Mouse (Mus musculus) thymus, postnatal 4 days (tissue): ENCODE results near the gene Ina.
A peak's percentile ranks its signal among the peaks of the same experiment; 100 is the strongest.
"Not testable (repeated sequence)": the region's sequence is repeated elsewhere in the genome, so short reads cannot be mapped to it uniquely, and the experiment has no call there.

Experiments used
- DNase-seq: peaks from one replicate; pipeline ENCODE4 v3.0.0; 2021

Gene Ina

DNA sequence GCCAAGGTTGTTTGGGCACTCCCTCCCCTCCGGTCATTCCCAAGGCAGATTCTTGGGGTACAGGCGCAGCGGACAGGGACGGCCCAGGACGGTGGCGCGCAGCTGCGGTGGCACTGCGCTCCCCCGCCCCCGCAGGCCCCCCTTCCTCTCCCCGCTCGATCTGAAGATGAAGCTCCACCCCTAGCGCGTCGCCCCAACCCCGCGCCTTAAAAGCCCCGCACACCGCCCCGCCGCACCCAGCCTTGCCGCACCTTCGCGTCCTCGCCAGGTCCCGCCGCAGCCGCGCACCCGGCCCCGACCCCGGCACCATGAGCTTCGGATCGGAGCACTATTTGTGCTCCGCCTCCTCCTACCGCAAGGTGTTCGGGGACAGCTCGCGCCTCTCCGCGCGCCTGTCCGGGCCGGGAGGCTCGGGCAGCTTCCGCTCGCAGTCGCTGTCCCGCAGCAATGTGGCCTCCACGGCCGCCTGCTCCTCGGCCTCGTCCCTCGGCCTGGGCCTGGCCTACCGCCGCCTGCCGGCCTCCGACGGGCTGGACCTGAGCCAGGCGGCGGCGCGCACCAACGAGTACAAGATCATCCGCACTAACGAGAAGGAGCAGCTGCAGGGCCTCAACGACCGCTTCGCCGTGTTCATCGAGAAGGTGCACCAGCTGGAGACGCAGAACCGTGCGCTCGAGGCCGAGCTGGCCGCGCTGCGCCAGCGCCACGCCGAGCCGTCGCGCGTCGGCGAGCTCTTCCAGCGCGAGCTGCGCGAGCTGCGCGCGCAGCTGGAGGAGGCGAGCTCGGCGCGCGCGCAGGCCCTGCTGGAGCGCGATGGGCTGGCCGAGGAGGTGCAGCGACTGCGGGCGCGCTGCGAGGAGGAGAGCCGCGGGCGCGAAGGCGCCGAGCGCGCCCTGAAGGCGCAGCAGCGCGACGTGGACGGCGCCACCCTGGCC is at the start of gene Ina, which contains the start of gene Nt5c2:
Gene Ina, plus strand, starts transcription at position 252 of the 935 bp plus-strand sequence.
Gene Nt5c2, minus strand, starts transcription at position 707 of the 935 bp plus-strand sequence.
- peak; percentile 64 for DNase-seq

GRCm38 (mm10) chr19:46965496-46965895 is 49.0 kb upstream of the Ina start:
- no peak for DNase-seq

- no peak for DNase-seq
Observed at GRCm38 (mm10) chr19:46966330-46966729, 48.2 kb upstream of the Ina start.

- DNase-seq: no peak
Observed at GRCm38 (mm10) chr19:46967861-46968260, 46.6 kb upstream of the Ina start.

GRCm38 (mm10) chr19:46968833-46969232 is 45.7 kb upstream of the Ina start:
- no peak for DNase-seq

DNA sequence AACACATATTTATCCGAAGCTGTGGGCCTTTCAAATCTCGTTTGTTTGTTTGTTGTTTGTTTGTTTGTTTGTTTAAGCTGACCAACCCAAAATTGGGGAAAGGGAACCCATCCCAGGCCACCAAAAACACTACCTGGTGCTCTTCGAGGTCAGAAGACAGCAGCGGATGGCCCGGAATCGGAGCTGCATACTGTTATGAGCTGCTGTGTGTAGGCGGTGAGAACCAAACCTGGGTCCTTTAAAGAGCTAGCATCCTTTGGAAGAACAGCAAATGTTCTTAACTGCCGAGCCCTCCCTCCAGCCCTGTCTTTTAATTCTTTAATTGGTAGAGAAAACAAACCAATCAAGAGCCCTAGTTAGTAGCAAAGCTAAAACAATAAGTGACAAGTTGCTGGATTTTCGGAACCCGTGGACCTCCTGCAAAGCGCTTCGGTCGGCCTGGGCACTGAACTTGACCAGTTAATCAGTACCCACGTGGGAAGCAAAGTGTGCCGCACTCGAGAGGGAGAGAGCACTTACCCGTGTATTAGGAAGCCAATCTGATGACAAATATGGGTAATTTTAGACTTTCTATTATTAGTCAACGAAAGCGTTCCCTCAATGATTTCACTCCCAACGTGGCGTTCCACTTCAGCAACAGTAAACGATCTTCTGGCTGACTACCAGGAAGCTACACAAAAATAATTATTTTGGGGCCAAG is 45.1 kb upstream of the Ina start:
- peak; percentile 39 for DNase-seq

DNA sequence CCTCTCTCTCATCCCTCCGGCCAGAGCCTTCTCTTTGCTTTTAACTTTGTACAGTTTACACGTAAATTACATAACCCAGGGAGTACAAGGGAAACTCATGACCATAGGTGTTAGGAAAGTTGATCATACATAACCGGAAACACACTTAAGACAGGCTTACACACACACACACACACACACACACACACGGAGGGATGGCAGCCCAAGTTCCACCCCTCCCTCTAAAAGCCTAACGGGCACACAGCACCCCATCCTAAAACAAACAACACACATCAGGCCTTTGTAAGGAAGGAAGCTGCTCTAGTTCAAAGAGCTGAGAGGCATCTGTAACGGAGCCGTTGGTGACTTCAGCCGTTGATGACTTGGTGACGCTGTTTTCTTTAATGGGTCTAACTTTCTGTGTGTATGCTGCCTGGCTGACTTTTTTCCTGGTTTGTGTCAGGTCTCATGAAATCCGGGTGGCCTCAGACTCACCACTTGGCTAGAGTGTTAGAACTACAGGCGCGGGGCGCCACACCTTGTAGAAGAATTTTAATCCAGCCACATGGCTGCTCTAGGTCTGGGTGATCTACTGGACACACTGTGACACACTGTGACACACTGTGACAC is 44.3 kb upstream of the Ina start:
- peak; percentile 59 for DNase-seq

- DNase-seq: no peak
Observed at GRCm38 (mm10) chr19:46971051-46971689, 43.3 kb upstream of the Ina start.

DNA sequence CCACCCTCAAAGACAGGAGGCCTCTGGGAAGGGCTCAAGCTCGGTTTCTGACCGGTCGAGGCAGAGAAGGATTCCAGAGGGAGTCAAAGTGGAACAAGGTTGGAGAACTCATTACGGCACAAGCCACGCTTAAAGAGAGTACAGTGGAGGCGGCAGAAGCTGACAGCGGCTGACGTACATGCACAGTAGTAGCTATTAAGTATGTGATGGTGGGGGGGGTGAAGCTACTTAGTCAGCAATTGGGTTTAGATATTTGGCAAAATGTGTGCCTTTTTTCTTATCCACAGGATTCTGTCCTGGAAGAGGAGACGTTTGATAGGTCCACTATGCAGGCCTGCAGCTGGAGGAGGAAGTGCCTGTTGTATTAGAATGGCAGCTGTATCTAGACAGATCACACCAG is 42.8 kb upstream of the Ina start:
- DNase-seq: no peak

- no peak for DNase-seq
Observed at GRCm38 (mm10) chr19:46972159-46972558, 42.3 kb upstream of the Ina start.

- DNase-seq: no peak
Observed at GRCm38 (mm10) chr19:46975565-46975964, 38.9 kb upstream of the Ina start.

GRCm38 (mm10) chr19:46975997-46976396 is 38.5 kb upstream of the Ina start:
- no peak for DNase-seq

DNA sequence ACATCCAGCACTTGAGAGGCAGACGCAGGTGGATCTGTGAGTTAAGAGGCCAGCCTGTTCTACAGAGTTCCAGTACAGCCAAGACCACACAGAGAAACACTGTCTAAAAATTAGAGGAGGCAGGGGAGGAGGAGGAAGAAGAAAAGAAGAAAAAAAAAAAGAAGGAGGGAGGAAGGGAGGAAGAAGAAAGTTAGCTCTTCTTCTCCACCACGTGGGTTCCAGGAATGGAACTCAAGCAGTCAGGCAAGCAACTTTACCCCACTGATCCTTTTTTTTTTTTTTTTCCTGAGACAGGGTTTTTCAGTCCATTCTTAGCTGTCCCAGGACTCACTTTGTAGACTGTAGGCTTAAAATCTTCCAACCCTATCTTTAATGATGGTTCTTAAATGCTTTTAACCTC is 37.8 kb upstream of the Ina start:
- no peak for DNase-seq

GRCm38 (mm10) chr19:46977460-46977859 is 37.0 kb upstream of the Ina start:
- DNase-seq: no peak

GRCm38 (mm10) chr19:46978069-46978468 is 36.4 kb upstream of the Ina start:
- not testable (repeated sequence) for DNase-seq

GRCm38 (mm10) chr19:46978920-46979780 is 35.3 kb upstream of the Ina start:
- DNase-seq: no peak

- DNase-seq: no peak
Observed at GRCm38 (mm10) chr19:46979781-46980105, 34.8 kb upstream of the Ina start.

GRCm38 (mm10) chr19:46981462-46981861 is 33.0 kb upstream of the Ina start:
- DNase-seq: no peak

DNA sequence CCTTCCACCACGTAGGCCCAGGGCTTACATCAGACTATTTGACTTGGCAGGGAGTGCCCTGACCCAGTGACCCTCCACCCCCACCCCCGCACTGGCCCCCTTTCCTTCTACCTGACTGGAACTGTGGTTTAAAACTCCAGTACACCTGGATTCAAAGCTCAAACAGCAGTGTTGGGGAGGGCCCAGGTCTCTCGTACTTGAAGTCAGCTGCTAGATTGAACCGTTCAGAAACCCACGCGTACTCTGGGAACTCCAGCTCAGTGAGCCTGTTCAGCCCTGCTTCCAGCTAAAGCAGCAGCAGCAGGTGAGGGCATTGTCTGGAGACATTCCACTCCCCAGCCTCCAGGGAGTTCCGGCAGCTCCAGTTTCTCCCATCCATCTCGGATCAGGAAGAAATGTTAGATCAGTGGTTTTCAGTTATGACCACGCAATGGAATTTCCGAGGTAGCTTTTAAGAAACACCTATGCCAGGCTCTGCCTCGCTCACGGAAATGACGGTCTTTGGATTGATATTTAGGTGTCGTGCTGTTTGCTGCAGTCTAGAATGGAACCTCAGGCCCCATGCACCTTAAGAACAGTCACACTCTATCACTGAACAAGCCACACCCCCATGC is 31.0 kb upstream of the Ina start:
- DNase-seq: peak; percentile 42

DNA sequence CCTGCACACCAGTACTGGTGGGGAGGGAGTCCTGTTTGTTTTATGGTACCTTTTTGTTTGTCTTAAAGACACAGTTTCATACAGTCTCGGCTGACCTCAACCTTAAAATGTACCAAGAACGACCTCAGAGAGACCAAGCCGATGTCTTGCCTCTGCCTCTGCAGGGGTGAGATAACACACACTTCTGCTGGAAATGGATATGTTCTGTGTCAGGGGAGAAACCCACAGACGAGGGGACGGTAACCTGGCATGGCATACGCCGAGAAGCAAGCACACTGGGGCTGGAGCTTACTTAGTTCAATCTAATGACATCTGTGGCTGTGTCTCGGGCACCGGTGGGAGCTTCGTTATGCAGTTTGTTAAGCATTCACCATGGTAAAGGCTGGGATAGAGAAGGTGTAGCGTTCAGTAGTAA is 30.5 kb upstream of the Ina start:
- no peak for DNase-seq

GRCm38 (mm10) chr19:46984726-46985622 is 29.5 kb upstream of the Ina start:
- no peak for DNase-seq
